Mouse (Mus musculus) midbrain, embryonic 11.5 days (tissue): ENCODE results near the gene Hoxb5. TPM values are rescaled to one million over a fixed set of nuclear protein-coding genes. Genes with fewer than 3 reads are reported as not detected.

Experiments used
- ATAC-seq: fragments of 200-750 bp; cut with Nextera tagmentation; 2 replicates; pipeline ENCODE4 v1.8.0; 2017; ENCODE audit warnings: moderate TSS enrichment, moderate library complexity; ENCODE audit not compliant: low FRiP score
- DNase-seq: peaks from one replicate; pipeline ENCODE4 v3.0.0; 2015; ENCODE audit warnings: low spot score; ENCODE audit errors: missing footprints
- H3K27ac ChIP-seq: fragments of 300-500 bp; sonication (generic); 2 replicates; pipeline ENCODE4 v1.5.1; 2014; ENCODE audit warnings: low read depth, low read length
- H3K27me3 ChIP-seq: fragments of 300-500 bp; sonication (generic); 2 replicates; pipeline ENCODE4 v1.6.1; 2014; ENCODE audit warnings: mild to moderate bottlenecking, low read length, moderate library complexity, mixed read lengths; ENCODE audit not compliant: control insufficient read depth, insufficient read depth
- H3K36me3 ChIP-seq: fragments of 300-500 bp; sonication (generic); 2 replicates; pipeline ENCODE4 v1.6.1; 2014; ENCODE audit warnings: mild to moderate bottlenecking, low read length, moderate library complexity, mixed read lengths; ENCODE audit not compliant: control insufficient read depth, insufficient read depth
- H3K4me1 ChIP-seq: fragments of 300-500 bp; sonication (generic); 2 replicates; pipeline ENCODE4 v1.6.1; 2014; ENCODE audit warnings: low read length; ENCODE audit not compliant: control insufficient read depth, insufficient read depth
- H3K4me2 ChIP-seq: fragments of 300-500 bp; sonication (generic); 2 replicates; pipeline ENCODE4 v1.6.1; 2014; ENCODE audit warnings: mild to moderate bottlenecking, moderate library complexity
- H3K4me3 ChIP-seq: fragments of 300-500 bp; sonication (generic); 2 replicates; pipeline ENCODE4 v1.5.1; 2014; ENCODE audit warnings: low read depth, low read length
- H3K9ac ChIP-seq: fragments of 300-500 bp; sonication (generic); 2 replicates; pipeline ENCODE4 v1.6.1; 2014; ENCODE audit warnings: low read length
- H3K9me3 ChIP-seq: fragments of 300-500 bp; sonication (generic); 2 replicates; pipeline ENCODE4 v1.6.1; 2016; ENCODE audit warnings: low read length; ENCODE audit not compliant: control insufficient read depth
- WGBS: fragments of 180-500 bp; shearing (Covaris S2); extraction: QIAGEN DNeasy Blood & Tissue Kit; methylation state at CpG from one replicate; pipeline ENCODE4 v1.1.7; 2014; 5-methylcytosine and 5-hydroxymethylcytosine counted together
- polyA plus RNA-seq: library from polyadenylated mRNA; unstranded; fragments of >200 nt; fragmentation: Nextera tagmentation; extraction: Ambion mirVana; gene quantifications from 2 replicates; pipeline ENCODE4 v1.2.1, GENCODE M21; 2014

Hoxb5 gene
- polyA plus RNA-seq, 1 experiment from 2014 or later, result not detected

- WGBS, result 2% methylated on average over 24 of the region's 24 CpGs
- H3K9me3 ChIP-seq, result no peaks in the 10 kb centered on the region
- no peak overlapping the region for H3K4me3 ChIP-seq
- ATAC-seq (no peak), DNase-seq (peak; percentile 98)
- H3K27me3 ChIP-seq, result peaks cover 100% of the 10 kb centered on the region
- H3K4me1 ChIP-seq, result no peaks in the 10 kb centered on the region
- H3K9ac ChIP-seq, result no peak overlapping the region
- H3K36me3 ChIP-seq, result no peaks in the 10 kb centered on the region
- no peak overlapping the region for H3K4me2 ChIP-seq
- H3K27ac ChIP-seq, result no peak overlapping the region
Observed at GRCm38 (mm10) chr11:96261323-96261890, 41.7 kb upstream of the Hoxb5 start.

GRCm38 (mm10) chr11:96262262-96262830 is 40.8 kb upstream of the Hoxb5 start:
- Histone ChIP-seq H3K4me3 (no peak overlapping the region), H3K27me3 (peaks cover 100% of the 10 kb centered on the region), H3K36me3 (no peaks in the 10 kb centered on the region), H3K9ac (no peak overlapping the region), H3K9me3 (no peaks in the 10 kb centered on the region), H3K27ac (no peak overlapping the region), H3K4me2 (no peak overlapping the region), H3K4me1 (no peaks in the 10 kb centered on the region)
- no peak for ATAC-seq
- DNase-seq, result peak; percentile 89
- WGBS, result 13% methylated on average over 6 of the region's 6 CpGs

- no peak overlapping the region for H3K9ac ChIP-seq
- no peak overlapping the region for H3K27ac ChIP-seq
- ATAC-seq (no peak), DNase-seq (peak; percentile 95)
- H3K27me3 ChIP-seq, result peaks cover 98% of the 10 kb centered on the region
- under 1% methylated on average over 33 of the region's 33 CpGs for WGBS
- H3K9me3 ChIP-seq, result no peaks in the 10 kb centered on the region
- H3K4me3 ChIP-seq, result no peak overlapping the region
- H3K36me3 ChIP-seq, result no peaks in the 10 kb centered on the region
- no peak overlapping the region for H3K4me2 ChIP-seq
- no peaks in the 10 kb centered on the region for H3K4me1 ChIP-seq
Observed at GRCm38 (mm10) chr11:96263636-96264389, 39.3 kb upstream of the Hoxb5 start.

GRCm38 (mm10) chr11:96264390-96265020 is 38.6 kb upstream of the Hoxb5 start:
- 1% methylated on average over 8 of the region's 8 CpGs for WGBS
- no peak overlapping the region for H3K4me2 ChIP-seq
- no peak overlapping the region for H3K9ac ChIP-seq
- H3K36me3 ChIP-seq, result no peaks in the 10 kb centered on the region
- H3K27ac ChIP-seq, result no peak overlapping the region
- no peaks in the 10 kb centered on the region for H3K9me3 ChIP-seq
- H3K4me1 ChIP-seq, result no peaks in the 10 kb centered on the region
- H3K4me3 ChIP-seq, result no peak overlapping the region
- ATAC-seq, result no peak
- H3K27me3 ChIP-seq, result peaks cover 98% of the 10 kb centered on the region
- DNase-seq, result peak; percentile 94

- H3K4me1 ChIP-seq, result no peaks in the 10 kb centered on the region
- H3K9me3 ChIP-seq, result no peaks in the 10 kb centered on the region
- ATAC-seq, result no peak
- WGBS, result 2% methylated on average over 7 of the region's 7 CpGs
- no peak overlapping the region for H3K9ac ChIP-seq
- no peak overlapping the region for H3K4me3 ChIP-seq
- no peaks in the 10 kb centered on the region for H3K36me3 ChIP-seq
- H3K27me3 ChIP-seq, result peaks cover 98% of the 10 kb centered on the region
- no peak overlapping the region for H3K27ac ChIP-seq
- H3K4me2 ChIP-seq, result no peak overlapping the region
- DNase-seq, result peak; percentile 90
Observed at GRCm38 (mm10) chr11:96265954-96266353, 37.2 kb upstream of the Hoxb5 start.

- no peak overlapping the region for H3K4me2 ChIP-seq
- 8% methylated on average over 7 of the region's 7 CpGs for WGBS
- peak; percentile 94 for DNase-seq
- peaks cover 4% of the 10 kb centered on the region; the same call in 1 of the 2 replicates for H3K4me1 ChIP-seq
- no peaks in the 10 kb centered on the region for H3K36me3 ChIP-seq
- no peak for ATAC-seq
- H3K4me3 ChIP-seq, result no peak overlapping the region
- H3K27ac ChIP-seq, result no peak overlapping the region
- H3K9me3 ChIP-seq, result no peaks in the 10 kb centered on the region
- no peak overlapping the region for H3K9ac ChIP-seq
- peaks cover 98% of the 10 kb centered on the region for H3K27me3 ChIP-seq
Observed at GRCm38 (mm10) chr11:96267021-96267920, 35.9 kb upstream of the Hoxb5 start.

GRCm38 (mm10) chr11:96268031-96268745 is 34.9 kb upstream of the Hoxb5 start:
- H3K4me2 ChIP-seq, result no peak overlapping the region
- WGBS, result 4% methylated on average over 1 of the region's 1 CpGs

GRCm38 (mm10) chr11:96269869-96270268 is 33.3 kb upstream of the Hoxb5 start:
- Histone ChIP-seq H3K27ac (no peak overlapping the region), H3K27me3 (peaks cover 98% of the 10 kb centered on the region), H3K9me3 (no peaks in the 10 kb centered on the region), H3K36me3 (no peaks in the 10 kb centered on the region), H3K4me1 (peaks cover 4% of the 10 kb centered on the region; the same call in 1 of the 2 replicates), H3K9ac (no peak overlapping the region), H3K4me3 (no peak overlapping the region), H3K4me2 (no peak overlapping the region)
- ATAC-seq, result no peak
- WGBS, result under 1% methylated on average over 19 of the region's 19 CpGs
- no peak for DNase-seq

More at GRCm38 (mm10) chr11:96268031-96268745, 34.9 kb upstream of the Hoxb5 start:
- H3K9ac ChIP-seq, result no peak overlapping the region
- H3K9me3 ChIP-seq, result no peaks in the 10 kb centered on the region
- no peak overlapping the region for H3K27ac ChIP-seq
- H3K4me3 ChIP-seq, result no peak overlapping the region
- no peaks in the 10 kb centered on the region for H3K36me3 ChIP-seq
- H3K4me1 ChIP-seq, result peaks cover 4% of the 10 kb centered on the region; the same call in 1 of the 2 replicates
- DNase-seq, result peak; percentile 94
- H3K27me3 ChIP-seq, result peaks cover 98% of the 10 kb centered on the region
- no peak for ATAC-seq
